Mouse (Mus musculus) CD4-positive, CD25-positive, alpha-beta regulatory T cell, adult 4 months (primary cell): ENCODE results near the gene Psmg1. TPM values are rescaled to one million over a fixed set of nuclear protein-coding genes. Genes with fewer than 3 reads are reported as not detected.

Experiments
- ATAC-seq: one replicate; pipeline ENCODE4 v1.8.0; 2017
- polyA plus RNA-seq, 2 experiments: library from polyadenylated mRNA; unstranded; fragments of 100-300 nt; shearing (Covaris generic); gene quantifications; one replicate each; pipeline ENCODE4 v1.2.1; 2017

Gene Psmg1
- polyA plus RNA-seq, 2 experiments from 2014 or later: 23.4 to 24.1 TPM

- no peak for ATAC-seq
Observed at GRCm38 (mm10) chr16:95956618-95957017, 34.1 kb downstream of the Psmg1 start.

GRCm38 (mm10) chr16:95955716-95956346 lies 34.9 kb downstream of the Psmg1 start:
- ATAC-seq: no peak

GRCm38 (mm10) chr16:95954341-95954740 lies 36.4 kb downstream of the Psmg1 start:
- no peak for ATAC-seq

GRCm38 (mm10) chr16:95953159-95953650 lies 37.6 kb downstream of the Psmg1 start:
- ATAC-seq: no peak

GRCm38 (mm10) chr16:95951471-95951870 lies 39.3 kb downstream of the Psmg1 start:
- ATAC-seq: no peak

GRCm38 (mm10) chr16:95945389-95946311 lies 45.1 kb downstream of the Psmg1 start:
- ATAC-seq: peak; percentile 81

- ATAC-seq: no peak
Observed at GRCm38 (mm10) chr16:95943186-95943585, 47.6 kb downstream of the Psmg1 start.

- ATAC-seq: no peak
Observed at GRCm38 (mm10) chr16:95941575-95941974, 49.2 kb downstream of the Psmg1 start.

GRCm38 (mm10) chr16:95935495-95935961 lies 55.2 kb downstream of the Psmg1 start:
- ATAC-seq: no peak

- no peak for ATAC-seq
Observed at GRCm38 (mm10) chr16:95932860-95933259, 57.9 kb downstream of the Psmg1 start.

GRCm38 (mm10) chr16:95931509-95931908 lies 59.3 kb downstream of the Psmg1 start:
- ATAC-seq: no peak

Other genes starting within 250 kb of the Psmg1 start
- gene Brwd1, start 91.6 kb upstream of the Psmg1 start, polyA plus RNA-seq: 10 to 100 TPM; 54.9 to 60.0 TPM
- 10 to 100 TPM; 62.4 to 79.5 TPM for gene Hmgn1, start 136.8 kb upstream of the Psmg1 start, polyA plus RNA-seq
- gene Wrb, start 154.4 kb upstream of the Psmg1 start, polyA plus RNA-seq: 10 to 100 TPM; 19.1 to 21.4 TPM
- gene Lca5l, start 201.3 kb upstream of the Psmg1 start, polyA plus RNA-seq: not detected
- not detected for gene Sh3bgr, start 209.5 kb upstream of the Psmg1 start, polyA plus RNA-seq
- 1 to 10 TPM; 2.1 to 2.7 TPM for gene B3galt5, start 244.8 kb upstream of the Psmg1 start, polyA plus RNA-seq